8 mouse cellular contexts compared by ENCODE assay signal in genomic region chr2:91256256-91257125, GRCm38 (mm10). TPM values are rescaled to one million over a fixed set of nuclear protein-coding genes. Genes with fewer than 3 reads are reported as not detected.
A peak's percentile ranks its signal among the peaks of the same experiment; 100 is the strongest.
DNase-seq lines count a peak whose midpoint lies in the region; ATAC-seq lines count a peak whose summit lies in the region.

No protein-coding gene starts in this region.

- DNase-seq in CD4-positive, CD25-positive, alpha-beta regulatory T cell, adult 2 months (ENCODE audit: low read depth, low spot score): peak; percentile 60
- peak; percentile 66 to 75 for DNase-seq in adrenal gland, adult 18-20 months (ENCODE audit: low spot score in 2 of 2)
- peak; percentile 64 for DNase-seq in embryonic facial prominence, embryonic 11.5 days (ENCODE audit: low spot score)
- DNase-seq in heart, embryonic 10.5 days (ENCODE audit: low spot score): peak; percentile 88
- DNase-seq in kidney, adult 9 months: peak; percentile 60
- DNase-seq in ovary, postnatal 36 days (ENCODE audit: low spot score): peak; percentile 76
- DNase-seq in spleen, adult 12 weeks (ENCODE audit: low spot score): no peak

- H3K27ac ChIP-seq in embryonic facial prominence, embryonic 11.5 days (replicated peaks; ENCODE audit: low read depth, low read length): peak overlapping the region; percentile 21; the same call in 1 of the 2 replicates
- peak overlapping the region; percentile 85 for H3K27ac ChIP-seq in heart, embryonic 10.5 days
- H3K27ac ChIP-seq in lung, embryonic 16.5 days (ENCODE audit: low read length): peak overlapping the region; percentile 86

- peak overlapping the region; percentile 90 for H3K4me2 ChIP-seq in embryonic facial prominence, embryonic 11.5 days (ENCODE audit: low read depth, low read length)
- peak overlapping the region; percentile 64 for H3K4me2 ChIP-seq in lung, embryonic 16.5 days (ENCODE audit: low read depth, low read length)

- H3K9ac ChIP-seq in embryonic facial prominence, embryonic 11.5 days (replicated peaks; ENCODE audit: low read length): peak overlapping the region; percentile 71
- H3K9ac ChIP-seq in lung, embryonic 16.5 days (ENCODE audit: low read length): peak overlapping the region; percentile 76

- under 1% methylated on average over 52 of the region's 52 CpGs for WGBS in embryonic facial prominence, embryonic 11.5 days
- under 1% methylated on average over 52 of the region's 52 CpGs for WGBS in heart, embryonic 10.5 days
- under 1% methylated on average over 49 of the region's 52 CpGs for whole genome bisulfite sequencing in lung, embryonic 16.5 days

- no peaks in the 10 kb centered on the region; the same call in 1 of the 2 replicates for H3K27me3 ChIP-seq in embryonic facial prominence, embryonic 11.5 days (ENCODE audit: control insufficient read depth, insufficient read depth, low read length)
- H3K27me3 ChIP-seq in heart, embryonic 10.5 days (ENCODE audit: insufficient read depth, poor library complexity, severe bottlenecking): peaks cover 47% of the 10 kb centered on the region
- peaks cover 13% of the 10 kb centered on the region; the same call in 1 of the 2 replicates for H3K27me3 ChIP-seq in lung, embryonic 16.5 days (ENCODE audit: control insufficient read depth, insufficient read depth, low read depth, low read length)

- no peaks in the 10 kb centered on the region for H3K9me3 ChIP-seq in embryonic facial prominence, embryonic 11.5 days (replicated peaks; ENCODE audit: control insufficient read depth, low read length)
- no peaks in the 10 kb centered on the region for H3K9me3 ChIP-seq in heart, embryonic 10.5 days
- H3K9me3 ChIP-seq in lung, embryonic 16.5 days (ENCODE audit: control insufficient read depth, low read length): no peaks in the 10 kb centered on the region

- H3K4me3 ChIP-seq in embryonic facial prominence, embryonic 11.5 days (ENCODE audit: low read depth, low read length): peak overlapping the region; percentile 65
- peak overlapping the region; percentile 75 for H3K4me3 ChIP-seq in heart, embryonic 10.5 days
- peak overlapping the region; percentile 74 for H3K4me3 ChIP-seq in lung, embryonic 16.5 days (ENCODE audit: low read length)

- H3K4me1 ChIP-seq in embryonic facial prominence, embryonic 11.5 days (ENCODE audit: control insufficient read depth, insufficient read depth, low read length): peaks cover 6% of the 10 kb centered on the region
- peaks cover 67% of the 10 kb centered on the region for H3K4me1 ChIP-seq in heart, embryonic 10.5 days
- H3K4me1 ChIP-seq in lung, embryonic 16.5 days (replicated peaks; ENCODE audit: control insufficient read depth, insufficient read depth, low read length): peaks cover 24% of the 10 kb centered on the region

- no peaks in the 10 kb centered on the region for H3K36me3 ChIP-seq in embryonic facial prominence, embryonic 11.5 days (replicated peaks; ENCODE audit: control insufficient read depth, insufficient read depth, low read depth, low read length)
- H3K36me3 ChIP-seq in heart, embryonic 10.5 days: peaks cover 12% of the 10 kb centered on the region
- H3K36me3 ChIP-seq in lung, embryonic 16.5 days (ENCODE audit: control insufficient read depth, insufficient read depth, low read length): peaks cover 5% of the 10 kb centered on the region

- peak; percentile 31 for ATAC-seq in embryonic facial prominence, embryonic 11.5 days (replicated peaks; ENCODE audit: insufficient number of reproducible peaks, low FRiP score, low TSS enrichment, low read depth)
- peak; percentile 82 for ATAC-seq in lung, embryonic 16.5 days (ENCODE audit: low read depth)

RNA-seq across cellular contexts. Expression of gene Pacsin3, which starts 0.7 kb away (rescaled TPM):
- 100 to 1,000 TPM in 1 of 2 experiments, 10 to 100 TPM in 1; 35.7 to 130 TPM for total RNA-seq in adrenal gland, adult 18-20 months (2021)
- 20.1 and 23.0 TPM in 2 replicates for polyA plus RNA-seq in embryonic facial prominence, embryonic 11.5 days (2014; fragmentation: Nextera tagmentation; extraction: Ambion mirVana)
- 26.0 and 27.4 TPM in 2 replicates for polyA plus RNA-seq in heart, embryonic 10.5 days (2016; fragmentation: Nextera tagmentation; extraction: Ambion mirVana)
- polyA plus RNA-seq in lung, embryonic 16.5 days (2015; fragmentation: Nextera tagmentation; extraction: Ambion mirVana): 52.8 and 57.4 TPM in 2 replicates

RNA-seq across cellular contexts. Expression of gene Arfgap2, which starts 8.3 kb away (rescaled TPM):
- total RNA-seq in adrenal gland, adult 18-20 months (2021): 100 to 1,000 TPM in 1 of 2 experiments, 10 to 100 TPM in 1; 94.6 to 107 TPM
- 82.9 and 83.6 TPM in 2 replicates for polyA plus RNA-seq in embryonic facial prominence, embryonic 11.5 days (2014; fragmentation: Nextera tagmentation; extraction: Ambion mirVana)
- polyA plus RNA-seq in heart, embryonic 10.5 days (2016; fragmentation: Nextera tagmentation; extraction: Ambion mirVana): 82.3 and 85.7 TPM in 2 replicates
- polyA plus RNA-seq in lung, embryonic 16.5 days (2015; fragmentation: Nextera tagmentation; extraction: Ambion mirVana): 86.0 and 89.8 TPM in 2 replicates

RNA-seq across cellular contexts. Expression of gene Ddb2, which starts 19.7 kb away (rescaled TPM):
- total RNA-seq in adrenal gland, adult 18-20 months (2021): 1 to 10 TPM; 8.2 to 8.4 TPM
- polyA plus RNA-seq in embryonic facial prominence, embryonic 11.5 days (2014; fragmentation: Nextera tagmentation; extraction: Ambion mirVana): 11.4 and 12.6 TPM in 2 replicates
- polyA plus RNA-seq in heart, embryonic 10.5 days (2016; fragmentation: Nextera tagmentation; extraction: Ambion mirVana): 7.3 and 9.4 TPM in 2 replicates
- 22.0 and 22.1 TPM in 2 replicates for polyA plus RNA-seq in lung, embryonic 16.5 days (2015; fragmentation: Nextera tagmentation; extraction: Ambion mirVana)

RNA-seq across cellular contexts. Expression of gene Acp2, which starts 53.8 kb away (rescaled TPM):
- total RNA-seq in adrenal gland, adult 18-20 months (2021): 10 to 100 TPM; 38.5 to 43.7 TPM
- 31.1 and 37.2 TPM in 2 replicates for polyA plus RNA-seq in embryonic facial prominence, embryonic 11.5 days (2014; fragmentation: Nextera tagmentation; extraction: Ambion mirVana)
- polyA plus RNA-seq in heart, embryonic 10.5 days (2016; fragmentation: Nextera tagmentation; extraction: Ambion mirVana): 17.6 and 24.2 TPM in 2 replicates
- 32.6 and 33.3 TPM in 2 replicates for polyA plus RNA-seq in lung, embryonic 16.5 days (2015; fragmentation: Nextera tagmentation; extraction: Ambion mirVana)

RNA-seq across cellular contexts. Expression of gene Nr1h3, which starts 53.9 kb away (rescaled TPM):
- 10 to 100 TPM; 22.2 to 53.1 TPM for total RNA-seq in adrenal gland, adult 18-20 months (2021)
- 0.91 and 0.95 TPM in 2 replicates for polyA plus RNA-seq in embryonic facial prominence, embryonic 11.5 days (2014; fragmentation: Nextera tagmentation; extraction: Ambion mirVana)
- polyA plus RNA-seq in heart, embryonic 10.5 days (2016; fragmentation: Nextera tagmentation; extraction: Ambion mirVana): 1.9 and 4.5 TPM in 2 replicates
- polyA plus RNA-seq in lung, embryonic 16.5 days (2015; fragmentation: Nextera tagmentation; extraction: Ambion mirVana): 27.0 and 30.8 TPM in 2 replicates

Comparison
In these comparisons a context has a peak if more than half of its experiments do, and no peak if none do; other contexts are left out.
1. H3K27ac ChIP-seq: peak in every context shown above with its lines; median percentile 86 in lung, embryonic 16.5 days; 85 in heart, embryonic 10.5 days; 21 in embryonic facial prominence, embryonic 11.5 days.